Mouse (Mus musculus) limb, embryonic 10.5 days (tissue): ENCODE results near the gene Itpk1. TPM values are rescaled to one million over a fixed set of nuclear protein-coding genes. Genes with fewer than 3 reads are reported as not detected.

Experiments used
- DNase-seq: peaks from one replicate; pipeline ENCODE4 v3.0.0-alpha.2; 2017; ENCODE audit warnings: low spot score
- H3K27ac ChIP-seq: fragments of 300-500 bp; sonication (generic); 2 replicates; pipeline ENCODE4 v1.5.1; 2016; ENCODE audit warnings: mild to moderate bottlenecking
- H3K27me3 ChIP-seq: fragments of 300-500 bp; sonication (generic); 2 replicates; pipeline ENCODE4 v1.6.1; 2016; ENCODE audit warnings: low read depth, mild to moderate bottlenecking; ENCODE audit not compliant: poor library complexity, severe bottlenecking
- H3K36me3 ChIP-seq: fragments of 300-500 bp; sonication (generic); 2 replicates; pipeline ENCODE4 v1.6.1; 2016; ENCODE audit warnings: mild to moderate bottlenecking, moderate library complexity
- H3K4me1 ChIP-seq: fragments of 300-500 bp; sonication (generic); 2 replicates; pipeline ENCODE4 v1.6.1; 2016
- H3K4me3 ChIP-seq: fragments of 300-500 bp; sonication (generic); 2 replicates; pipeline ENCODE4 v1.5.1; 2016; ENCODE audit warnings: mild to moderate bottlenecking, moderate library complexity
- H3K9me3 ChIP-seq: fragments of 300-500 bp; sonication (generic); replicated peaks from 2 replicates; pipeline ENCODE4 v1.6.1; 2016; ENCODE audit warnings: mild to moderate bottlenecking
- WGBS: fragments of 180-500 bp; shearing (Covaris S2); methylation state at CpG from one replicate; pipeline ENCODE4 v1.1.7; 2016; 5-methylcytosine and 5-hydroxymethylcytosine counted together
- microRNA counts: library from miRNA; unstranded; fragments of <30 nt; microRNA quantifications from one replicate; lab custom pipeline; 2017
- microRNA-seq: library from miRNA; unstranded; fragments of <30 nt; microRNA quantifications from one replicate; pipeline ENCODE4, GENCODE M21; 2017
- polyA plus RNA-seq: library from polyadenylated mRNA; unstranded; fragments of >200 nt; fragmentation: Nextera tagmentation; extraction: Ambion mirVana; gene quantifications from 2 replicates; pipeline ENCODE4 v1.2.1, GENCODE M21; 2016

Itpk1 gene
- polyA plus RNA-seq, 1 experiment from 2014 or later, result 9.7 TPM

- H3K27ac ChIP-seq, result no peak overlapping the region
- 88% methylated on average over 12 of the region's 12 CpGs for WGBS
- no peak overlapping the region for H3K4me3 ChIP-seq
- no peak for DNase-seq
- H3K9me3 ChIP-seq, result no peaks in the 10 kb centered on the region
- H3K4me1 ChIP-seq, result peaks cover 11% of the 10 kb centered on the region
- H3K36me3 ChIP-seq, result no peaks in the 10 kb centered on the region
- H3K27me3 ChIP-seq, result peaks cover 39% of the 10 kb centered on the region
Measured at GRCm38 (mm10) chr12:102519929-102520720, 184.6 kb downstream of the Itpk1 start.

MicroRNAs within 50 kb of the gene (microRNA counts, 519-probe panel; counts per million panel counts)
- 684 counts per million, percentile 72 among the panel's probes with 10 or more counts for microRNA mmu-miR-1936 (lab: Ali Mortazavi, UCI)

Small RNA genes within 50 kb of the gene (microRNA-seq; reads per million reads assigned to microRNA genes)
- gene Mir1936, result not detected

Other genes starting within 250 kb of the Itpk1 start
- gene Golga5, start 235.8 kb downstream of the Itpk1 start, polyA plus RNA-seq, result 27.1 and 30.9 TPM in 2 replicates
- gene Chga, start 150.0 kb downstream of the Itpk1 start, polyA plus RNA-seq, result 0.15 and 0.23 TPM in 2 replicates
- gene Moap1, start 38.7 kb upstream of the Itpk1 start, polyA plus RNA-seq, result 34.8 and 38.8 TPM in 2 replicates
- 11.7 TPM in 2 replicates for gene Tmem251, start 38.8 kb upstream of the Itpk1 start, polyA plus RNA-seq
- not detected in 2 replicates for gene Gm28051, start 52.8 kb upstream of the Itpk1 start, polyA plus RNA-seq
- gene Gon7, start 52.9 kb upstream of the Itpk1 start, polyA plus RNA-seq, result 46.1 and 52.2 TPM in 2 replicates
- gene Ubr7, start 53.0 kb upstream of the Itpk1 start, polyA plus RNA-seq, result 55.8 and 56.5 TPM in 2 replicates
- gene Gm20604, start 53.7 kb upstream of the Itpk1 start, polyA plus RNA-seq, result 29.5 and 33.8 TPM in 2 replicates
- 14.4 and 18.2 TPM in 2 replicates for gene Btbd7, start 173.5 kb upstream of the Itpk1 start, polyA plus RNA-seq
- gene Cox8c, start 194.4 kb upstream of the Itpk1 start, polyA plus RNA-seq, result not detected in 2 replicates
- 0.05 TPM in 2 replicates for gene Unc79, start 243.9 kb upstream of the Itpk1 start, polyA plus RNA-seq